Mouse (Mus musculus): ENCODE measurements around the gene Htra2. TPM values are rescaled to one million over a fixed set of nuclear protein-coding genes. Genes with fewer than 3 reads are reported as not detected.

Htra2 gene
- 61.8 and 64.9 TPM in 2 replicates for polyA plus RNA-seq (2015; fragmentation: Nextera tagmentation; extraction: Ambion mirVana)

DNA sequence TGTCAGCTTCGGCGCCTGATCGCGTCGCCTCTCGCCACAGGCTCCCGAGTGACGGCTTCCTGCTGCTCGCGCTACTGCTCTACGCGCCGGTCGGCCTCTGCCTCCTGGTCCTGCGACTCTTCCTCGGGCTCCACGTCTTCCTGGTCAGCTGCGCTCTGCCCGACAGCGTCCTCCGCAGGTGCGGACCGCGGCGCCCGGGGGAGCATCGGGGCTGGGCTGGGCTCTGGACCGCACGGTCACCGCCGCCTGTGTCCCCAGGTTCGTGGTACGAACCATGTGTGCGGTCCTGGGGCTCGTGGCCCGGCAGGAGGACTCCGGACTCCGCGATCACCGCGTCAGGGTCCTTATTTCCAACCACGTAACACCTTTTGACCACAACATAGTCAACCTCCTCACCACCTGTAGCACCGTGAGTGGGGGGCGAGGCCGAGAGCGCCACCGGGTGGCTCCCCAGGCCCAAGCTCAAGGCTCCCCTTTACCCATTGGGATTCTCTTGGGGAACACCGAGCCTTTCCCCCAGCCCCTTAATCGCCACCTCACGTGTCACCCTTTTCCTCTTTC lies at the start of gene Htra2:
Gene Htra2, minus strand, starts transcription at position 403 of the 561 bp plus-strand sequence.
- H3K27me3 ChIP-seq (ENCODE audit: control insufficient read depth, insufficient read depth, low read depth, low read length) = no peaks in the 10 kb centered on the region
- H3K9ac ChIP-seq (ENCODE audit: low read length) = peak within 1 kb of the TSS; percentile 92
- peak; percentile 37 for ATAC-seq (ENCODE audit: low read depth)
- H3K4me2 ChIP-seq (ENCODE audit: low read depth, low read length) = peak within 1 kb of the TSS; percentile 95
- H3K4me3 ChIP-seq (ENCODE audit: low read length) = peak within 1 kb of the TSS; percentile 75
- no peaks in the 10 kb centered on the region for H3K9me3 ChIP-seq (ENCODE audit: control insufficient read depth, low read length)
- peaks cover 22% of the 10 kb centered on the region for H3K4me1 ChIP-seq (replicated peaks; ENCODE audit: control insufficient read depth, insufficient read depth, low read length)
- under 1% methylated on average over 46 of the region's 50 CpGs for WGBS
- H3K36me3 ChIP-seq (ENCODE audit: control insufficient read depth, insufficient read depth, low read length) = peaks cover 19% of the 10 kb centered on the region
- H3K27ac ChIP-seq (ENCODE audit: low read length) = peak within 1 kb of the TSS; percentile 87

DNA sequence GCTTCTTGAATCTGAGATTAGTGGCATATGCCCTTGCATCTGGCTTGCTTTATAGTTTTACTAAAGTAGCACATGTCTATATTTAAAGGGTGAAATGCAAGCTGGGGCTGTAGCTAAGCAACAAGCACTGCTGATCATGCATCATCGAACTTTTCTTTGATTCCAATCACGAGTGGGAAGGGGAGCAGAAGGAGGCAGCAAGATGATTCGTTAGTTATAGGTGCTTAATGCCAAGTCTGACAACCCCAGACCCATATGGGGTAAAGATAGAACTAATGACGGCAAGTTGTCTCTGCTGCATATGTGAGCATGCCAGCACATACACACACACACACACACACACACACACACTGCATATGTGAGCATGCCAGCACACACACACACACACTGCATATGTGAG lies 49.1 kb upstream of the Htra2 start:
- ATAC-seq (ENCODE audit: low read depth) = no peak
- Histone ChIP-seq H3K4me1 (replicated peaks; ENCODE audit: control insufficient read depth, insufficient read depth, low read length) (peaks cover 23% of the 10 kb centered on the region), H3K4me2 (ENCODE audit: low read depth, low read length) (no peak overlapping the region), H3K36me3 (ENCODE audit: control insufficient read depth, insufficient read depth, low read length) (no peaks in the 10 kb centered on the region; the same call in 1 of the 2 replicates), H3K27ac (ENCODE audit: low read length) (no peak overlapping the region), H3K4me3 (ENCODE audit: low read length) (no peak overlapping the region), H3K27me3 (ENCODE audit: control insufficient read depth, insufficient read depth, low read depth, low read length) (no peaks in the 10 kb centered on the region), H3K9me3 (ENCODE audit: control insufficient read depth, low read length) (no peaks in the 10 kb centered on the region), H3K9ac (ENCODE audit: low read length) (no peak overlapping the region)
- WGBS = 81% methylated on average over 4 of the region's 4 CpGs

DNA sequence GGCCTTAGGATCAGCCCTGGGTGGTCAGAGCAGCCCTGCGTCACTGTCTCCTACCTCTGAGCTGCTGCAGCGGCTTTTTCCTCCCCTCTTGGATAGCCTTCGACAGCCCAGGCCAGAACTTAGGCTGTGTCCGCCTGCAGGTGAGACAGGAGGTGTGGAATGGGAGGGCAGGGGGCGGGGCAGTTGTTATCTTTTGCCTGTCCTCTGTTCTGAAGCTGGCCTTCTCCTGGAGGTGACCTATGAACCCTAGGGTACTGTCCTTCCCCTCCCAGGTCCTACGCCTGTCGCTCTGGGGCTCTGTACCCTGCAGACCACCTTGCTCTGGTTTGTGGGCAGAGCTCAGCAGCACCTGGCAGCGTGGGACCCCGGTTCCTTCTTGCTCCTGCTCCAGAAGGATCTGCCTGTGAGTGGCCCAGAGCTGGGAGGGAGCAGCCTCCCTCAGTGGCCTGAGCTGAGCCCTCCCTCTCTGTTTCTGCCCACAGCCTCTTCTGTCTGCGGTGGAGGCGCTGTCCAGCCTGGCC lies 48.1 kb upstream of the Htra2 start:
- H3K9me3 ChIP-seq (ENCODE audit: control insufficient read depth, low read length) = no peaks in the 10 kb centered on the region
- H3K4me3 ChIP-seq (ENCODE audit: low read length) = no peak overlapping the region
- WGBS = 52% methylated on average over 11 of the region's 11 CpGs
- ATAC-seq (ENCODE audit: low read depth) = no peak
- no peaks in the 10 kb centered on the region for H3K27me3 ChIP-seq (ENCODE audit: control insufficient read depth, insufficient read depth, low read depth, low read length)
- H3K9ac ChIP-seq (ENCODE audit: low read length) = peak overlapping the region; percentile 87; the same call in 1 of the 2 replicates
- H3K27ac ChIP-seq (ENCODE audit: low read length) = no peak overlapping the region
- H3K4me2 ChIP-seq (ENCODE audit: low read depth, low read length) = no peak overlapping the region
- H3K4me1 ChIP-seq (replicated peaks; ENCODE audit: control insufficient read depth, insufficient read depth, low read length) = peaks cover 20% of the 10 kb centered on the region
- H3K36me3 ChIP-seq (ENCODE audit: control insufficient read depth, insufficient read depth, low read length) = no peaks in the 10 kb centered on the region; the same call in 1 of the 2 replicates

DNA sequence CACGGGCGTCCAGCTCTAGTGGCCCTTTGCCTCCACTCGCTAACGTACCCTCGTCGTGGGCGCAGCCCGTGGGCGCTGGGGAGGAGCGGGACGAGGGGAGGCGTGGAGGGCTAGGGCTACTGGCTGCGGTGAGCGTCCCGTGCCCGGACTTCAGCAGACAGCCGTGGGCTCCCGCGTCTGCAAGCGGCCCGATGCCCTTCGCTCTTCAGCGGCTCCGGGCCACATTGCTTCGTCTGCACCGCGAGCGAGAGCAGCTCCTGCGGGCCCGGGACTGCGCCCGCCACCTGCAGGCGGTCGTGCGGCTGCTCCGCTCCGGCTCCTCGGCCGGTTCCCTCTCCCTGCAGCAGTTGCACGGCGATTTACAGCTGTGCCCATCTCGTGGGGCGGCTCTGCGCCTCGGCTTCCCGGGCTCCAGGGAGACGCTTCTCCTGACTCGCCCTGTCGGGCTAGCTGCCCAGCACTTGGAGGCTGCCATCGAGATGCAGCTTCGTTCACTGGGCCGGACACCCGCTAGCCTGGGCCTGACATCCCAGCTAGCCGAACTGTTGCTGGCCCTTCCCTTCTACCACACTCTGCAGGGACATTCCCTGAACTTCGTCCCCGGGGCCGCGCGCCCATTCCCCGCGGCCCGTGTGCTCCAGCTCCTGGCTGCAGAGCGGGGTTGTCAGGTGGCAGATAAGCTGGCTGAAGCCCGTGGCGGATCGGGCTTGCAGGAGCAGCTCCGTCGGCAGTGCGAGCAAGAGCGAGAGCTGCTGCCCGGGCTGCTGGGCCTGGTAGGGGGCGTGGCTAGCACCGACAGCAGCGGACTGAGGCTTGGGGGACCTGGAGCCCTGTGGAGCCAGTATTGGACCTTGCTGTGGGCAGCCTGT lies 46.8 kb upstream of the Htra2 start:
- Histone ChIP-seq H3K9ac (ENCODE audit: low read length) (peak overlapping the region; percentile 87), H3K4me1 (replicated peaks; ENCODE audit: control insufficient read depth, insufficient read depth, low read length) (peaks cover 14% of the 10 kb centered on the region), H3K4me2 (ENCODE audit: low read depth, low read length) (peak overlapping the region; percentile 100), H3K27me3 (ENCODE audit: control insufficient read depth, insufficient read depth, low read depth, low read length) (no peaks in the 10 kb centered on the region), H3K9me3 (ENCODE audit: control insufficient read depth, low read length) (no peaks in the 10 kb centered on the region), H3K27ac (ENCODE audit: low read length) (peak overlapping the region; percentile 86), H3K36me3 (ENCODE audit: control insufficient read depth, insufficient read depth, low read length) (no peaks in the 10 kb centered on the region; the same call in 1 of the 2 replicates), H3K4me3 (ENCODE audit: low read length) (peak overlapping the region; percentile 85)
- WGBS = under 1% methylated on average over 73 of the region's 74 CpGs
- ATAC-seq (ENCODE audit: low read depth) = peak; percentile 85

DNA sequence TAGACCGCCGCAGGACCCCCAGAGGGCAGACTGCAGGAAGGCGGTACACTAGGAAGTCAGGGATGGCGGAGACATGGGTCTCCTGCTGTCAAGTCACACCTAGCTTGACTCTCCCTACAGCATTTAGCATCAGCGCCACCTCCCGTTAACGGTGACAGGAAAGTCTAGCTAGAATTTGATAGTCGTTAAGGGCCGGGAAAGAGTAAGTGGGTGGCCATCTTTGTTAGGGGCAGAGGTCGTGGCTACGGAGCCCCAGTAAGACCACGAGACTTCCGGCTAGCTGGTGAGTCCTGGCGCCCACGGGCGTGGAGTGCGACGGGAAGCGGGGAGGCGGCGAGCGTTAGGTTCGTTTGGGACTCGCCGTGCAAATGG lies 46.2 kb upstream of the Htra2 start, which contains the start of the genes Ccdc142 and Gm42688:
Gene Ccdc142, plus strand, starts transcription at position 286 of the 372 bp plus-strand sequence.
Gene Gm42688, plus strand, starts transcription at position 302 of the 372 bp plus-strand sequence.
- peak; percentile 92 for ATAC-seq (ENCODE audit: low read depth)
- Histone ChIP-seq H3K9me3 (ENCODE audit: control insufficient read depth, low read length) (no peaks in the 10 kb centered on the region), H3K4me2 (ENCODE audit: low read depth, low read length) (peak within 1 kb of the TSS; percentile 100), H3K27me3 (ENCODE audit: control insufficient read depth, insufficient read depth, low read depth, low read length) (no peaks in the 10 kb centered on the region), H3K4me3 (ENCODE audit: low read length) (peak within 1 kb of the TSS; percentile 85), H3K4me1 (replicated peaks; ENCODE audit: control insufficient read depth, insufficient read depth, low read length) (peaks cover 14% of the 10 kb centered on the region), H3K27ac (ENCODE audit: low read length) (peak within 1 kb of the TSS; percentile 86), H3K9ac (ENCODE audit: low read length) (peak within 1 kb of the TSS; percentile 87), H3K36me3 (ENCODE audit: control insufficient read depth, insufficient read depth, low read length) (no peaks in the 10 kb centered on the region)
- WGBS = under 1% methylated on average over 25 of the region's 25 CpGs

DNA sequence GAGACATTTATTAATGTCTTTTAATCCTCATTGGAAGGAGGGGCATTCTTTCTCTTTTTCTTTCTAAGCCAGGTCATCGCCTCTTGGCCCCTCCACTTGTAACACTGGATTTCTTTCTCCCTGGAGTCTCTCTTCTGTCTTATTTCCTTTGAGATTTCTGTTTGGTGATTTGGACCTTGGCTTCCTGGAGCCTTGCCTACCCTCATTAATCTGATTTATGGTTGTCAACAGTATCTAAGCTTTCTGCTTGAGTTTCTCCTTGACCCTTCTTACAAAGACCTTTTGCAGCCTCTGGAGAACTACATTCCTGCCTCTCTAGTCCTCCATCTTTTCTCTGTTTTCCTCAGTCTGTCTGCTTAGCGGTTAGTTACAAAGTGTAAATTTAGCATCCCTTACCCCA lies 43.3 kb upstream of the Htra2 start:
- ATAC-seq (ENCODE audit: low read depth) = no peak
- H3K9ac ChIP-seq (ENCODE audit: low read length) = no peak overlapping the region
- WGBS = 72% methylated on average over 2 of the region's 2 CpGs
- no peak overlapping the region for H3K4me2 ChIP-seq (ENCODE audit: low read depth, low read length)
- H3K4me3 ChIP-seq (ENCODE audit: low read length) = no peak overlapping the region
- no peak overlapping the region for H3K27ac ChIP-seq (ENCODE audit: low read length)
- H3K36me3 ChIP-seq (ENCODE audit: control insufficient read depth, insufficient read depth, low read length) = no peaks in the 10 kb centered on the region
- H3K27me3 ChIP-seq (ENCODE audit: control insufficient read depth, insufficient read depth, low read depth, low read length) = no peaks in the 10 kb centered on the region
- peaks cover 3% of the 10 kb centered on the region; the same call in 1 of the 2 replicates for H3K9me3 ChIP-seq (ENCODE audit: control insufficient read depth, low read length)
- H3K4me1 ChIP-seq (replicated peaks; ENCODE audit: control insufficient read depth, insufficient read depth, low read length) = peaks cover 13% of the 10 kb centered on the region

DNA sequence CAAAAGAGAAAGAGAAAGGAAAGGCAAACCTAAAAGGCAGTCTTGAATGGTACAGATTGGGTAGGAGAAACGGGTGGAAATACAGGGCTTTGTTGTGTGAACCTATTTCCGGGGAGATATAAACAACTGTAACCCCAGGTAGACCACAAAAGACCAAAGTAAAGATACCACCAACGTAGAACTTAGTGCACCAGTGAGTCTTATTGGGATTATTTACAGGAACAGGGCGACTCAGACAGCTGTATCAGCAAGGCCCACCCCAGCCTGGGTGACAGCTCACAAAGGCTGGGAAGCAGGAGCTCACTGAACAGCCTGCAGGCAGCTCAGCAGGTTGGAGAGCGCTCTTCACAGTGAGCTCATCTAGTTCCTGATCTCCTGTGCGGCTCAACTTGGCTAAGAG lies 40.9 kb upstream of the Htra2 start:
- Histone ChIP-seq H3K9ac (ENCODE audit: low read length) (no peak overlapping the region), H3K9me3 (ENCODE audit: control insufficient read depth, low read length) (peaks cover 3% of the 10 kb centered on the region; the same call in 1 of the 2 replicates), H3K4me3 (ENCODE audit: low read length) (no peak overlapping the region), H3K4me2 (ENCODE audit: low read depth, low read length) (no peak overlapping the region), H3K27me3 (ENCODE audit: control insufficient read depth, insufficient read depth, low read depth, low read length) (no peaks in the 10 kb centered on the region), H3K36me3 (ENCODE audit: control insufficient read depth, insufficient read depth, low read length) (no peaks in the 10 kb centered on the region), H3K27ac (ENCODE audit: low read length) (no peak overlapping the region), H3K4me1 (replicated peaks; ENCODE audit: control insufficient read depth, insufficient read depth, low read length) (no peaks in the 10 kb centered on the region)
- 48% methylated on average over 6 of the region's 6 CpGs for WGBS
- ATAC-seq (ENCODE audit: low read depth) = no peak

DNA sequence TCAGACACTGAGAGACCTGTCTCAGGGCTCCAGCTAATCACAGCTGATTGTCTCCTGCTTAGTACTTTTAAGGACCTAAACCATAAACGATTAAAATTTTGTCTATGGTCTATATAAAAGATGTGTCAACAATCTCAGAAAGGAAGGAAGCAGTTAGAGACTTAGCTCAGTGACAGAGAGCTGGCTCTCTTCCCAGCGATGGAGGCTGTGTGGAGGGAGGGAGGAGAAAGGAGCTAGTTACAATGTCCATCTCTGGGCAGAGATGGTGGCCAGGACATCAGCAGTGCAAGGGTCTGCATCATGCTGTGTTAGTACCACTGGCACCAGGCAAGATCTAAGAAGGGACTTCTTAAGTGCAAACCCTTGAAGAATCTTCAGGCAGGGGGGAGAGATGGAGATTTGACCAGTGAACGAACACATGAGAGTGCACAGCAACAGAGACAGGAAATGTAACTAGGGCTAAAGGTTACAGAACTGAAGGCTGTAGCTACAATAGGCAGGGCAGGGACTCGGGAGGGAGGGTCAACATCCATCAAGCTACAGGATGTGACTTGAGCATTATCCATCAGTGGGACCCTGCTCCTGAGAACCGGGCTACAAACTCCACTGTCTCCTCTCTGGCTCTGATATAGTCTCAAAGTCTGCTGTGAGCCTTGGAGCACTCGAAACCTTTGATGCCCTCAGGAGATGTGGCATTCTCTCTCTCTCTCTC lies 37.5 kb upstream of the Htra2 start:
- Histone ChIP-seq H3K9ac (ENCODE audit: low read length) (no peak overlapping the region), H3K27ac (ENCODE audit: low read length) (peak overlapping the region; percentile 24), H3K4me2 (ENCODE audit: low read depth, low read length) (no peak overlapping the region), H3K36me3 (ENCODE audit: control insufficient read depth, insufficient read depth, low read length) (no peaks in the 10 kb centered on the region), H3K4me3 (ENCODE audit: low read length) (no peak overlapping the region), H3K9me3 (ENCODE audit: control insufficient read depth, low read length) (peaks cover 3% of the 10 kb centered on the region; the same call in 1 of the 2 replicates), H3K27me3 (ENCODE audit: control insufficient read depth, insufficient read depth, low read depth, low read length) (peaks cover 19% of the 10 kb centered on the region), H3K4me1 (replicated peaks; ENCODE audit: control insufficient read depth, insufficient read depth, low read length) (peaks cover 4% of the 10 kb centered on the region)
- ATAC-seq (ENCODE audit: low read depth) = peak; percentile 64
- WGBS = 20% methylated on average over 6 of the region's 6 CpGs

Measured in lung, embryonic 16.5 days (tissue).